Mouse (Mus musculus) kidney, postnatal 25 days (tissue): ENCODE results near the gene Ackr4.

ENCODE experiments used
- DNase-seq, 2 experiments: peaks; one replicate each; pipeline ENCODE4 v3.0.0; 2021; ENCODE audit warnings: mixed read lengths in 2 of 2

The Ackr4 gene

GRCm38 (mm10) chr9:104126833-104127232, at the start of gene Ackr4:
Ackr4 (minus strand) TSS chr9:104126933.
- no peak for DNase-seq

GRCm38 (mm10) chr9:104172342-104172741, 45.6 kb upstream of the Ackr4 start:
- peak; percentile 24 to 67 for DNase-seq

GRCm38 (mm10) chr9:104171651-104172050, 44.9 kb upstream of the Ackr4 start:
- no peak for DNase-seq

- DNase-seq, result no peak
Measured at GRCm38 (mm10) chr9:104169986-104170385, 43.3 kb upstream of the Ackr4 start.

GRCm38 (mm10) chr9:104165926-104166325, 39.2 kb upstream of the Ackr4 start:
- DNase-seq, result no peak

GRCm38 (mm10) chr9:104164194-104164593, 37.5 kb upstream of the Ackr4 start:
- DNase-seq, result peak in 1 of 2 experiments; percentile 18

- DNase-seq, result no peak
Measured at GRCm38 (mm10) chr9:104161117-104161516, 34.4 kb upstream of the Ackr4 start.

GRCm38 (mm10) chr9:104157291-104157690, 30.6 kb upstream of the Ackr4 start:
- DNase-seq, result no peak

- DNase-seq, result no peak
Measured at GRCm38 (mm10) chr9:104156506-104156905, 29.8 kb upstream of the Ackr4 start.

GRCm38 (mm10) chr9:104155100-104155715, 28.5 kb upstream of the Ackr4 start:
- DNase-seq, result peak; percentile 17 to 46

GRCm38 (mm10) chr9:104152121-104152520, 25.4 kb upstream of the Ackr4 start:
- DNase-seq, result no peak

GRCm38 (mm10) chr9:104148969-104149368, 22.2 kb upstream of the Ackr4 start:
- no peak for DNase-seq

- DNase-seq, result no peak
Measured at GRCm38 (mm10) chr9:104146683-104147082, 19.9 kb upstream of the Ackr4 start.

GRCm38 (mm10) chr9:104144314-104144996, 17.7 kb upstream of the Ackr4 start:
- peak in 1 of 2 experiments; percentile 16 for DNase-seq

- DNase-seq, result no peak
Measured at GRCm38 (mm10) chr9:104142805-104143204, 16.1 kb upstream of the Ackr4 start.

GRCm38 (mm10) chr9:104140351-104140750, 13.6 kb upstream of the Ackr4 start:
- no peak for DNase-seq

GRCm38 (mm10) chr9:104130141-104130755, 3.5 kb upstream of the Ackr4 start:
- no peak for DNase-seq

- DNase-seq, result no peak
Measured at GRCm38 (mm10) chr9:104128110-104128509, 1.4 kb upstream of the Ackr4 start.

- no peak for DNase-seq
Measured at GRCm38 (mm10) chr9:104123622-104124021, 3.1 kb downstream of the Ackr4 start.

- no peak for DNase-seq
Measured at GRCm38 (mm10) chr9:104123101-104123500, 3.6 kb downstream of the Ackr4 start.

- DNase-seq, result no peak
Measured at GRCm38 (mm10) chr9:104109151-104109550, 17.6 kb downstream of the Ackr4 start.

- no peak for DNase-seq
Measured at GRCm38 (mm10) chr9:104108571-104109143, 18.1 kb downstream of the Ackr4 start.

- no peak for DNase-seq
Measured at GRCm38 (mm10) chr9:104107482-104107881, 19.3 kb downstream of the Ackr4 start.

GRCm38 (mm10) chr9:104106930-104107329, 19.8 kb downstream of the Ackr4 start:
- no peak for DNase-seq
